Mouse (Mus musculus) frontal cortex, postnatal 10 days (tissue): ENCODE measurements around the gene Akap11.
A peak's percentile ranks its signal among the peaks of the same experiment; 100 is the strongest.
"Not testable (repeated sequence)": the region's sequence is repeated elsewhere in the genome, so short reads cannot be mapped to it uniquely, and the experiment has no call there.

ENCODE experiments used
- DNase-seq, 2 experiments: peaks; one replicate each; pipeline ENCODE4 v3.0.0; 2022; ENCODE audit warnings: low spot score in 2 of 2, mixed read lengths in 1 of 2

The Akap11 gene

DNA sequence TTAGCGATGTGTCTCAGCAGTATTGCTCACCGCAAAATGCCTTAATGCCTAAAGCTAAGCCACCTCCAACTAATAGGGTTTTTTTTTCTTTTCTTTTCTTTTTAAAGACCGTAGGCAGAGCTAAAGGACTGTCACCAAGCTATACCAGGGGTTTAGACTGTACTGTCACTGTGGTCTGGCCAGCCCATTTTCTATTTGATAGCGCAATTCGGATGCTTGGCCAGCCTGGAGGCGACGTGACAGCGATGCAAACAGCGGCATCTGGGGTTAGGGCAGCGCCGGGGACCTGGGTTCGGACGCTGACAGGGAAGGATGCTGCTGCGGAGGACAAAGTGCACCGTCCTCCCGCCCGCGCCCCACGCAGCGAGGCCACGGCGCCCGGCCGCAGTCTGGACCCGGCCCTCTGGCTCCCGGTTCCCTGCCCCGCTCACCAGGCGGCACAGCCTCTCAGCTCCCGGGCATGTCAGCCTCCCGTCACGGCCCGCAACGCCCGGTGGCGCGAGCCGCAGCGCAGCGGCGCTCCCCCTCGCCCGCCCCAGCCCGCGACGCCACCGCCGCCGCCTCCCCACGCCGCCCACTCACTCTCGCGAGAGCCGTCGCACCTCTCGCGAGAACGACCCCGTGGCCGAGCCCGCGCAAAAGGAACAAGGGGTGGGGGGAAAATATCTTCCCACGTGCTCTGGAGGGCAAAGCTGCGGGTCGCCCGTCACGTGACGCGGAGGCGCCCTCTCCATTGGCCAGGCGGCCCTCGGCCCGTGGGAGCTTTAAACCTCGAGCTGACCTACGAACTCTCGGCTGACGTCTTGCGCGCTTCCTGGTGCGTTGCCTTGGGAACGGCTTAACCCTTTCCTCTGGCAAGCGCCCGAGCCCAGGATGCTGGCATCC, at the start of gene Akap11:
Gene Akap11, minus strand, starts transcription at position 528 of the 885 bp plus-strand sequence.
- peak; percentile 97 for DNase-seq

DNA sequence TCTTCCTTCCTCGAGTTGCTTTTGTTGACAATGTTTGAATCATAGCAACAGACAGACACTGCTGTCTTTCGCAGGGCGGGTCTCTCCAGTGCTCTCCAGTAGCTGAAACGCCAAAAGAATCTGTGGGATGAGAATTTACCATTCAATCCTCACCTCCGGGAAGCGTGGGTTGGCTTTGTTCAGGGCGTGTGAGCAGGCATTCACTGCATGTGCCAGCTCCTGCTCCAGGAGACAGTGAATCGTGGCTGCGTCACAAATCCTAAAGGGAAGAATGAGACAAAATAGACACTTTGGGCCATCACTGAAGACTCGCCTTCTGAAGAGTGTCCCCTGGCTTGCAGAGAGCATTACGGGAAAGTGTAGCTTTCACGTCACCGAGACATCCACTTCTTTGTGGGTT, 47.6 kb upstream of the Akap11 start:
- DNase-seq: no peak

DNA sequence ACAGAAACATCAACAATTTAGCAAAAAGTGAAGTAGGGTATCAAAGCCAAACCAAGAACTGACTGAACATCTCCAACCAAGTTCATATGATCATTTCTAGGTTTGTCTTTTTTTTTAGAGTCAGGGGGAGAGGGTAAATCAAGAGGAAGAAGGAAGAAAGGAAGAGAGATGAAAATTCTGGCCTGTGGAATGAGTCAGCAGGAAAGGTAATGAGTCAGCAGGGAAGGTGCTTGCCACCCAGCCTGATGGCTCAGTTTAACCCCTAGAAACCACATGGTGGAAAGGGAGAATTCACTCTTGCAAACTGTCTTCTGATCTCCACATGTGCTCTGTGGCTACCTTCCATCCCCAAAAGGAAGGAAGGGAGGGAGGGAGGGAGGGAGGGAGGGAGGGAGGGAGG, 46.6 kb upstream of the Akap11 start:
- no peak for DNase-seq

DNA sequence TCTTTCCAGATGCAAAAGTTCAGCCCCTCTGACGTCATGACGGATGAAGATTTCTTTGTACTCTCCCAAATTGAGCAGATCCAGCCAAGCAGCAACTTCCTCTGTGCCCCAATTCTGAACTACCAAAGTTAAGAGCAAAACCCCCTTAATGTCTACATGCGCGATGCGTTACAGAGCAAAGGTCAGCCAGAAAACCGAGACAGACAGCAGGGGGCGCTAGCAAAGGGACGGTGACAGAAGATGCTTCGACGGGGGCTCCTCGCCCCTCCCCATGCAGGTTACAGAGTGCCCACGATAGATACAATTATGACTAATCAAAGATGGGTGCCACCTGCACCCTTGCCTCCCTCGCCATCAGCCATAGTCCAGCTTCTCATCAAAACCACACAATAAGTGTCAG, 39.3 kb upstream of the Akap11 start:
- DNase-seq: no peak

DNA sequence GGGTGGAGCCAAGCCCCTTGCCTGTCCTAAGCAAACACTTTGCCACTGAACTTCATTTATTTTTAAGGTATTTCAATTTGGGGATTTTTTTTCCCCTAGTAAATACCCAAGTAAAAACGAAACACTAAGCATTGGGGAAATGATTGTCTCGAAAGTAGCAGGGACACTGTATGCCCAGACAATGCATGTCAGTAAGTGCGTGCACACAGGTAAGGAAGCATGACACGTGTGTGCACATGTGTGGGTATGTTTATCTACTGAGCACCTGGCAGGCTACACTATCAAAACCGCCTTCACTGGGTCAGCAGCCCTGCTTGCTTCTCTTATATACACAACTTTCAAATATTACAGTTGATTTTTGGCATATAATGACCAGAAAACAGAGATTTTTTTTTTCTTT, 31.8 kb upstream of the Akap11 start:
- DNase-seq: no peak

DNA sequence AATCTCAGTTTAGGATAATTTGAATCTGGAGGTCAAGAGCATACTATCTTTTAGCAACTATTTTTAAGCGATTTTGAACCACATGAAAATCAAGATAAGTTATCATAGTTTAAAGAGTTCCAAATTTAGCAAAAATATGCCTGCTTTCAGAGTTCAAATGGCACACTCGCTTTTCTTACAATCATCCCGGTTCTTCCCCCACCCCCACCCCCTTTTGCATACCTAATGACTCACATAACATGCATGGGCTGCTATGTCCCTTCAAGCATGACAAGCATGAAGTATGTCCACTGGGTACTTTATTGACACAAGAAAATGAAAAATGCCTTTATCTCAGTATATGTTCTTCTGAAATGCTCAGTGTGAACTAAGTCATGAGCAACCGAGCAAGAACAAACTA, 29.8 kb upstream of the Akap11 start:
- no peak for DNase-seq

DNA sequence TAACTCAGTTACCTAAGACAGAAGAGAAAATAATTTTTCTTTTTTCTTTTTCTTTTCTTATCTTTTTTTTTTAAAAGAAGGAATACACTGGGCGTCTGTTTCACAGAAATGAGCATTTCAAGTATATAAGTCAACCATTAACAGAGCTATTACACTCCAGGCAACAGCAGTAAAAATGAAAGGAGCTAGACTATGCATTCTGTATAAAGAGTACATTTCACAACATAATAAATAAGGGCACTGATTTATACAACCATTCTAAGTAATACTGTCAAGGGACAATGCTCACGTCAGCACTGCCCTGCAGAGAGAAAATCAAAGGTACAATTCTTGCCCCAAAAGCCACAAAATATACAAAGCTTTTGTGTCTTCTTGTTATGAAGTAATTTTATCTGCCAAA, 27.7 kb upstream of the Akap11 start:
- no peak for DNase-seq

DNA sequence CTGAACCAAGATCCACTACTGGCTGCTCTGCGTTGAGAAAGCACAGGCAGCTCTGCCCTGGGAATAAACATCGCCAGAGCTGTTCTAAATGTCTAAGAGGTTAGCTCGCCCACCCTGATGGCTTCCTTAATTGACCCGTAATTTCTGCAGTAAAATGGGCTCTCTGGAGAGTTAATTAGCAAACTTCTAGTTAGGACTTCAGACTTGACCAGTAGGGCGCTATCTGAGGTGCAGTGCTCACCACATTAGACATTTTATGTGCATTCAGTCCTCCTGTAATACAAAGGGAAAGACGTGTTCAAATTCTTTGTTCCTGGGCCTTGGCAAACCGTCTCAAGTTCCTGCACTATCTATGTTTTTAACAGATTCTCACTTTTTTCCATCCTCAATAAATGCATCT, 26.6 kb upstream of the Akap11 start:
- no peak for DNase-seq

DNA sequence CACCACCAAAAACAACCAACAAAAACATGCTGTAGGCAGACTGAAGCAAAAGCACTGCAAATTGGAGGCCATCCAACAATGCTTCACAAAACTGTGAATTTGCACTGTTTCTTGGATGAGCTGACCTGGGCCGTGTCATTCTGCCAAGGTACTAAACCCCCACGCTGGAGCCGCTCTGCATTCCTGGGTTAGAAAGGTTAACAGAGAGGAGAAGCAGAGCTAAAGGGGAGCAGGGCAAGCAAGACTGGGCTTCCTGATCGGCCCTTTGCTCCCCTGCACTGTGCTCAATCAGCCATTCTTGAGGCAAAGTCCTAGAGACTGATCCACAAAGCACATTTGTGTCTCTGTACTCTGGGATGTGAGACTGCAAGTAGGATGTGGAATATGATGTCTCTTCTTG, 25.5 kb upstream of the Akap11 start:
- no peak for DNase-seq

DNA sequence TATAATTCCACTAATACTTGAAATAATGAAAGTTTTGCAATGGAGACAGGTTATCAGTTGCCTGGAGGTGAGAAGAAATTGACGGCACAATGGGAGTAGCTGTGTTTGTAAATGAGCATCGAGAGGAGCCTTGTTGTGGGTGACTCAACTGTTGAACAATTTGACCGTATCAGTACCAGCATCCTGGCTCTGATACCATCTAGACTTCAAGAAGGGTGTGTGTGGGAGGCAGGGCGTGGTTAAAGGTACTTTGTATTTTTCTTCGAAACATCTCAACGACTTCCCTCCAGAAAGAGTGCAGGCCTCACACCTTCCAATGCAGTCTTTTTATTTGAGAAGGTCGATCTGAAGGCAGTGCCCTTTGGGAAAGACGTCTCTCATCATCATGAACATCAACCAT, 22.4 kb upstream of the Akap11 start:
- DNase-seq: no peak

DNA sequence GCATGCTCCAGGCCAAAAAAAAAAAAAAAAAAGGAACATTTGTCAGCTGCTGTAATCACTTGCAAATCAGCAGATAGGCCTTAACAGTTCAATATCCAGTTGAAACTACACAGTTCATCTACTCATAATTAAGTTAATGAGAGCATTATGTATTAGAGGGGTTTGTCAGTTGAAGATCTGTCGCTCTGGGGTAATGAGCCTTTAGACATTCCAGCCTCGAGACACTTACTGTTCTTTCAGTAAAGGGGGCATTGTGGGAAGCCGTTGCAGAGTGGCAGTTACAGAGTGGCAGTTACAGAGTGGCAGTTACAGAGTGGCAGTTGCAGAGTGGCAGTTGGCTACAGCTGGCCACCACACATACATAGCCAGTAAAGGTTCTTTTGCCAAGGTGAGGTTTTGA, 18.2 kb upstream of the Akap11 start:
- DNase-seq: not testable (repeated sequence)

DNA sequence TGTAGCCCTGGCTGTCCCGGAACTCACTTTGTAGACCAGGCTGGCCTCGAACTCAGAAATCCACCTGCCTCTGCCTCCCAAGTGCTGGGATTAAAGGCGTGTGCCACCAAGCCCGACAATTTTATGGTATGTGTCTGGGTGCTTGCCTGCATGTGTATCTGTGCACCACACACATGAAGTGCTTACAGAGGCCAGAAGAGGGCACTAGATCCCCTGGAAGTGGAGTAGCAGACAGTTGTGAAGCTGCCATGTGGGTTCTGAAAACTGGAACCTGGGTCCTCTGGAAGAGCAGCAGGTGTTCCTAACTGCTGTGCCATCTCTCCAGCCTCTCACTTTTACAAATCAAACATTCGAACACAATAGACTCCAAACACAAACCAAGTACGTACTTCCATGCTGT, 17.1 kb upstream of the Akap11 start:
- no peak for DNase-seq

DNA sequence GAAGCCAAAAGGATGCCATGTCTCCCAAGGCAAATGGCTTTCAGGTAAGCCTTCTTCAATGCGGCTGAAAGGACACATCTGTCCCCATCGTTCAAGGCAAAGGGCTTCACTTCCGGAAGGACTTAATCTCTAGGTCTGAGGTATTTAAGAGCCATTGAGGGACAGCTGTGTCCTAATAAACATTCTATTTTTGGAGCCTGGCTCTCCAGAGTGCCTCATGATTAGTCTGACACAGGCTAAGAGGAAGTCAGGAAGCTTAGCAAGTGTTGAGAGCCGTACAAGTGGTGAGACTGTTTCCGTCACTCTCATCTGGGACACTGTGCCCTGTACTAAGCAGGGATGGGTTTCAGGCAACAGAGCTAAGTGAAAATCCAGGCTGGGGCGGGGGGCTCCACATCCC, 12.2 kb upstream of the Akap11 start:
- DNase-seq: no peak

DNA sequence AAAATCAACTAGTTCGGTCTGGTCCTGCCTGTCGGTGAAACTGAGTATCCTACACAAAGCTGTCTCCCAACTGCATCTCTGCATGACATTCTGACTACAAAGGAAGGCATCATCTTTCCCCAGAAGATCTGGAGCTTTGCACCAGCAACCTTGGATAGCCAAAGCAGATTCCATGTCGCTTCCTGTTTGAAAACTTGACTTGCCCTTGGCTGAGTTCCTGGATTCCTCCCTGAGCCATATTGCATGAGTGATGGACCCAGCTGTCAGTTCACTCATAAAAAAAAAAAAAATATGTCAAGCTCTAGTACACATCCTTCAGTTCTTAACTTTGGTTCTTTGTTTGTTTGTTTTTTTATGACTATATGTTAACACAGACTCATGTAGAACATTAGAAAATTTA, 4.7 kb upstream of the Akap11 start:
- no peak for DNase-seq

DNA sequence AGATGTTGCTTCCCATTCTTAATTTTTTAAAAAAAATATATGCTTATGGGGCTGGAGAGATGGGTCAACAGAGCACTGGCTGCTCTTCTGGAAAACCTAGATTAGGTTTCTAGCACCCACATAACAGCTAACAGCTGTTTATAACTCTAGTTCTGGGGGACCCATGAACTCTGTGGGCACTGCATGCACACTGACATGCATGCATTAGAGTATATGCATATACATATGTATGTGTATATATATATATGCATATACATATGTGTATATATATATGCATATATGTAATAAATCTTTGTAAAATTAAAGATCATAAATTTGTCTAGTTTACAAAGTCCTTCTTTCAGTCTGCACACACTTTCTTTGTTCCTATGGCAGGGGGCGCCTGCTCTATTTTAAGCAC, 3.2 kb upstream of the Akap11 start:
- DNase-seq: no peak

DNA sequence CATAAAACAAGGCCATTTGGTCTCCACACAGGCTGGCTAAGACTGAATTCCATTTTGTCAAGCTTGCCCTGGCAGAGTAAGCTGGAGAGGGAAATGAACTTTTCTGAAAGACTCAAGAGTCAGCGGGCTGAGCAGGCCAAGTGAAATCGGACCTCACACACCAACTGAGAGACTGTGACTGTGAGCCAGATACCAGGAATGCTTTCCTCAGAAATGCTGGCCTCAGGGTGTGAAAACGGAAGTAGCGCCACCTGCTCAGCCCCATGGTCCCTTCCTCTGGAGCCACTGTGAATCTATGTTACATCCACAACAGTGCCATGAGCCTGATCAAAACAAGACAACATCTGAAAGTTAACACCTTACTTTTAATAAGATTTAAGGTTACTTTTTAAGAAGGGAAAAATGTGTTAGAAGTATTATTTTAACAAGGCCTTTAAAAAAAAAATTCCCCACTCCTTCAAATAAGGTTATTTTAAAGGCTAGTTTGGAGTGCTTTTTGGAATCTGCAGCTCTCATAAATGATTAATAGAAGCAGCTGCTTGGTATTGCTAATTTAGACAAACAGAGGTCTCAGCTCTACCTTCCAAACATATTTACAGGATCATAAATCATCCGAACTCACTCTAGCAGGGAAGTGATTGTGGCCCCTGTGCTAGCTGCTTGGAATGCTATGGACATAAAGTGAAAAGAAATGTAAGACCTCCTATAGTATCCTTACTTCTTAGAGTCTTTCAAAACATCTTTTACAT, 2.1 kb upstream of the Akap11 start:
- peak in 1 of 2 experiments; percentile 19 for DNase-seq

DNA sequence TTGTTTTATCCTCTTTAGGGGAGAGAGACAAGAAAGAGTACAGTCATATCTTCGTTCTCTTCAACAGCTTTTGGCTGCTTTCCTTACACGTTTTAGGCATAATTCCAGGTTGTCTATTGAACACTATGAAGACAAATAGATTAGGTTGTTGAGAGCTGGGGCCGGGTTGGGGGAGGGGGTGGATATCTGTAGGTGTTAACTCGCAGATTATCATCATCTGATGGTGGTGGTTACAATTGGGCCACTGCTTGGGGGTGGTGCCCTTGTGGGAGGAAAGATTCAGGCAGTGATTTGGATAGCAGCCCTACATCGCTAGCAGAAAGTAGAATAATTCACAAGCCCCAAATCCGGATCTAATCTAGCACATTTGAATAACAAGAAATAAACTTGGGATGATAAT, 943 bp upstream of the Akap11 start:
- DNase-seq: peak; percentile 28 to 44

DNA sequence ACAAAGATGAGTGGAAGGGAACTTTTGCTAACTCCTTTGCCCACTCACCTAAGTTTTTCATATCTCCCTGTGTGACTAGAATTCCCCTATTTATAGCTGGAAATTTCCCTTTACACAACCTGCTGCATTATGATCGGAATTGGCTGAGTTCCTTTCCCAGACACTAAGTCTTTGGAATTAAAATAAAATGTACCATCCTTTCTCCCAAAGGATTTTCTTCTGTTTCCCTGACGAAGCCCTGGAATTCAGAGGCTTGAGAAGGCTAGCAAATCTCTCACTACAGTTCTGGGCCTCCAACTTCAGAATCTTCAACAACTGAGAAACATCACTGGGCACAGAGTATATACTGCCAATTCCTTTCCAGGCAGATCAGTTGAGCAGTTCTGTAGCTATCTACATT, 1.2 kb downstream of the Akap11 start:
- no peak for DNase-seq

DNA sequence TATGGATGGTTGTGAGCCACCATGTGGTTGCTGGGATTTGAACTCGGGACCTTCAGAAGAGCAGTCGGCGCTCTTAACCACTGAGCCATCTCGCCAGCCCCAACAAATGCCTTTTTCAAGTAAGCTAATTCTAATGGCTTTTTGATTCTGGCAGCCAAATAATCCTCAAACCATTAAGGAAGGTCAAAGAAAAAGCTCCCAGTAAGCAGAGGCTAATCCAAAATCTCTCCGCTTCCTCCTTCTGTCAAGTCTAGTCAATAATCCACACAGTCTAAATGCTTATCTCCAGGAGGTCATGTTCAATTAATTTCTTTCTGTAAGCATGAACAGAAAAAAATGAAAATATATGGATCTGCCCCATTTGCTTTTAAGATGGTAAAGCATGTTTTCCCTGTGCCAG, 2.0 kb downstream of the Akap11 start:
- DNase-seq: no peak

DNA sequence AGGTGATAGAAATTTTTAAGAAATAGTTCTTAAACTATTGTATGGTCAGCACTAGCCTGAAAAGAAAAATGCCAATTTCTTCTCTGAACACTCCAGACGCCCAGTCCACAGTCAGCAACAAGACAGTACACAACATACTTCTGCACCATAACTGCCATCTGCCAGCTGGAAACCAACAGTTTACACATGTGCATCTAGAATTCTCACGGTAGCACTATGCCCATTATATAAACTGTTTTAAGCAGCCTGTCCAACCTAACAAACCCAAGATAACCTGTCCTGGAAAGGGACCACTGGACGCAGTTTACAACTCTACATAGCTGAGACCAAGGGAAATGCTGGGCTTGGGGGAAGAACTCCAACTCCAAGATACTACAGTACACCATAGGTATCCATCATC, 2.9 kb downstream of the Akap11 start:
- DNase-seq: no peak

DNA sequence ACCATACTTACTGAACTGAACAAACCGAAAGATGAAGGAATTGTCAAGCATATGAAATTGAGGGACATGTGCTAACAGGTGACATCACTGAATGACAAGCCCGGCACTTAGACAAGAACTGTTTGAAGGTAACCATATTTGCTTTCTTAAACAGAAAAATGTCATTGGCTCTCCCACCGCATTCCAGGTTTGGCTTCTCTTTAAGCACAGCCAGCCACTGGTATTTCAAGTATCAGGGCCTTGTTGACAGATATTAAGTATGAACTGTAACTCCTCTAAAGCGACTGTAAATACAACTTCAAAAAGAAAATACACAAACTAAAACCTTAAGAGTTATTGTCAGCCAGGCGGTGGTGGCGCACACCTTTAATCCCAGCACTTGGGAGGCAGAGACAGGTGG, 4.3 kb downstream of the Akap11 start:
- no peak for DNase-seq

DNA sequence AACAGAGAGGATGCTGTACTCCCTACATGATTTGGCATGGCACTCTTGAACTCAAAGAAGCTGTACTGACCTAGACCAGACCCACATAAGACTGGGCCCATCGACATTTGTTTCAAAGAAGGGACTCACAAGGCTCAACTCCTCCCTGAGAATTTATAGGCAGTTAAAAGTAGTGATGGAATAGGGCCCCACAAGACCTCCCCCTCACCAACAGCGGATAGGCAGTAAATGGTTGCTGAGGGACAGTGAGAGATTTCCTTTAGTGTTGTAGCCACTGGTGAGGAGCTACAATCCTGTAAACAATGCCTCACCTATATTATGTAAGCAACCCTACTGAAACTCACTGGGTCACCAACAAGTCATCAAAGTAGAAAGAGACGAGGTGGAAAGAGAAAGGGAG, 6.4 kb downstream of the Akap11 start:
- no peak for DNase-seq
